Mouse (Mus musculus) ES-E14 (cell line): ENCODE measurements around the gene Rtf1.

Source experiments
- HCFC1 ChIP-seq: IDR thresholded peaks from 2 replicates; pipeline ENCODE4 v1.6.1; 2012; ENCODE audit warnings: low read length, inconsistent platforms, borderline replicate concordance; ENCODE audit not compliant: insufficient read depth
- ZC3H11A ChIP-seq: IDR thresholded peaks from 2 replicates; pipeline ENCODE4 v1.6.1; 2012; ENCODE audit warnings: low read depth, mild to moderate bottlenecking, inconsistent platforms, low read length, borderline replicate concordance
- ZNF384 ChIP-seq: IDR thresholded peaks from 2 replicates; pipeline ENCODE4 v1.6.1; 2012; ENCODE audit warnings: low read depth, low read length, inconsistent platforms

DNA sequence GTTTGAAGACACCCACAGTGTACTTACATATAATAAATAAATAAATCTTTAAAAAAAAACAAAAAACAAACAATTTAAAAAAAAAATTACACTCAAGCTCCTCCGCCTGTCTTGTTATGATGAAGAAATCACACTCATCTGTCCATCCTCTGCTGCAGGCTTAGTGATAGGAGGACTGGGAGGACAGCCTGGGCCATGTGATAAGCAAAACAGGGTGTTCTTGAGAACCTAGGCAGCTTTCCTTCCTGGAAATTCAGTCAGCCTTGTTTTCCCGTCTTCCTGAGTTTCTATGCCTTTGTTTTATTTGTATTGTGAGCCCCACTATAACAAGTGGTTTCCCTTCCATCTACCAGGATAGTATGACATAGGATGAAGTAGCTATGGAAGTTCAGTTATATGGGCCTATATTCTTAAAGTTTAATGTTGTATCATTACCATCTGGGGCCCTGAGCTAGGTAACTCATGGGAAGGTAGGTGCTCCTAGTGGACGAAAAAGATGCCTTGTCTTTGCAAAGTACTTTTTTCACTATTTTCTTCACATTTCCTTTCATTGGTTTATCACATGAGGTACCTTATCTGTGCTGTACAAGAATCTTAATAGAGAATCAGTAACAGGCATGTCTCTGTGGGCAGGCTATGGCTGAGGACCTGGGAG is 53.0 kb downstream of the Rtf1 start:
- TF ChIP-seq HCFC1 (no peak), ZNF384 (no peak), ZC3H11A (no peak)
